Mouse (Mus musculus) G1E (cell line): Measurements from ENCODE around the gene Bach2.

Experiments used
- CTCF ChIP-seq: IDR thresholded peaks from 2 replicates; pipeline ENCODE4 v1.5.1; 2012; ENCODE audit warnings: low read depth, low read length, inconsistent platforms, mixed read lengths
- TAL1 ChIP-seq: conservative IDR thresholded peaks from 2 replicates; pipeline ENCODE4 v1.6.1; 2012; ENCODE audit warnings: low read depth, low read length, inconsistent platforms, mixed read lengths

DNA sequence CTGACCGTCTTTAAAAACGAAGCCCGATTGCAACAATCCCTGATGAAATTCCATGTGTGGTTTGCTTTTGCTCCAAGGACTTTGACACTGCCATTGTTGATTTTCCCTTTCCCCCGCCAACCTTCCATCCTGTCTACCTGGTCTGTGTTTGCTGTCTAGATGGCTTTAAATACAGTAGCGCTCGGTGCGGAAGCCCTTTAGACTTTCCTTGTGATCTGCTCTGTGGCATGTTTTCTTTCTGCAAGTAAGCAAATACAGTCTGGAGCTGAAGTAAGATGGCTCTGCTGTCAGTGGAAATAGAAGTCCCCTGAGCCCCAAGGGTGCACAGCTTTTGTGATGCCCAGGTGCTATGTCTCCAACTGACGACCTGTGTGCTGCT is 332.3 kb downstream of the Bach2 start:
- TF ChIP-seq CTCF (no peak), TAL1 (no peak)
